Mouse (Mus musculus) testis, adult 2 months (tissue): ENCODE measurements around the gene Fbxo31. TPM values are rescaled to one million over a fixed set of nuclear protein-coding genes. Genes with fewer than 3 reads are reported as not detected.

Experiments
- H3K27ac ChIP-seq: fragments of 200-500 bp; 2 replicates; pipeline ENCODE4 v1.5.1; 2012; ENCODE audit warnings: low read depth, low read length; ENCODE audit not compliant: control insufficient read depth, insufficient read depth
- H3K27me3 ChIP-seq: fragments of 200-500 bp; 2 replicates; pipeline ENCODE4 v1.6.1; 2012; ENCODE audit warnings: mild to moderate bottlenecking, low read length, moderate library complexity; ENCODE audit not compliant: control insufficient read depth, insufficient read depth
- H3K36me3 ChIP-seq: fragments of 200-500 bp; 2 replicates; pipeline ENCODE4 v1.6.1; 2012; ENCODE audit warnings: mild to moderate bottlenecking, low read length; ENCODE audit not compliant: control insufficient read depth, insufficient read depth
- H3K4me1 ChIP-seq: fragments of 200-500 bp; 2 replicates; pipeline ENCODE4 v1.6.1; 2012; ENCODE audit warnings: low read length; ENCODE audit not compliant: control insufficient read depth, insufficient read depth
- H3K4me3 ChIP-seq: fragments of 200-500 bp; 2 replicates; pipeline ENCODE4 v1.5.1; 2012; ENCODE audit warnings: low read depth, mild to moderate bottlenecking, low read length, moderate library complexity, mixed read lengths; ENCODE audit not compliant: control insufficient read depth
- CTCF ChIP-seq: fragments of 200-500 bp; IDR thresholded peaks from 2 replicates; pipeline ENCODE4 v1.5.1; 2012; ENCODE audit warnings: low read depth, mild to moderate bottlenecking, inconsistent platforms, low read length, moderate library complexity; ENCODE audit not compliant: control insufficient read depth, insufficient read depth, insufficient replicate concordance
- POLR2A ChIP-seq: fragments of 200-500 bp; IDR thresholded peaks from 2 replicates; pipeline ENCODE4 v1.6.1; 2012; ENCODE audit warnings: low read depth, mild to moderate bottlenecking, inconsistent platforms, low read length, moderate library complexity; ENCODE audit not compliant: control insufficient read depth
- polyA plus RNA-seq: library from polyadenylated mRNA; depleted of rRNA; stranded (reverse); fragments of >200 nt; gene quantifications from 2 replicates; pipeline ENCODE4 v1.2.3, GENCODE M21; 2012

Fbxo31 gene
- polyA plus RNA-seq, 1 experiment = 6.8 TPM

GRCm38 (mm10) chr8:121588750-121589149, 10.1 kb upstream of the Fbxo31 start:
- TF ChIP-seq POLR2A (no peak), CTCF (no peak)
- Histone ChIP-seq H3K4me3 (no peak overlapping the region), H3K27ac (0 out of 2 replicates have a peak overlapping the region, but pooled peaks have one; percentile 54), H3K4me1 (peaks cover 29% of the 10 kb centered on the region), H3K36me3 (no peaks in the 10 kb centered on the region), H3K27me3 (no peaks in the 10 kb centered on the region)

- Histone ChIP-seq H3K27ac (peak overlapping the region; percentile 72), H3K27me3 (no peaks in the 10 kb centered on the region), H3K4me1 (peaks cover 16% of the 10 kb centered on the region), H3K4me3 (peak overlapping the region; percentile 95), H3K36me3 (no peaks in the 10 kb centered on the region)
- TF ChIP-seq POLR2A (peak; percentile 75), CTCF (no peak)
These were observed 6.7 kb upstream of the Fbxo31 start for GRCm38 (mm10) chr8:121585159-121585825.

GRCm38 (mm10) chr8:121584730-121585129, 6.1 kb upstream of the Fbxo31 start:
- TF ChIP-seq CTCF = no peak
- TF ChIP-seq POLR2A = no peak
- H3K36me3 ChIP-seq = no peaks in the 10 kb centered on the region
- peaks cover 15% of the 10 kb centered on the region for H3K4me1 ChIP-seq
- no peak overlapping the region; the same call in 1 of the 2 replicates for H3K27ac ChIP-seq
- peak overlapping the region; percentile 95 for H3K4me3 ChIP-seq
- H3K27me3 ChIP-seq = no peaks in the 10 kb centered on the region

- Histone ChIP-seq H3K36me3 (no peaks in the 10 kb centered on the region), H3K27ac (no peak overlapping the region), H3K4me1 (peaks cover 14% of the 10 kb centered on the region), H3K4me3 (no peak overlapping the region), H3K27me3 (no peaks in the 10 kb centered on the region)
- TF ChIP-seq CTCF (no peak), POLR2A (no peak)
These were observed 5.0 kb upstream of the Fbxo31 start for GRCm38 (mm10) chr8:121583653-121584052.

GRCm38 (mm10) chr8:121580465-121580864, 1.9 kb upstream of the Fbxo31 start:
- TF ChIP-seq CTCF = no peak
- TF ChIP-seq POLR2A = no peak
- Histone ChIP-seq H3K4me3 (no peak overlapping the region), H3K27ac (no peak overlapping the region), H3K27me3 (no peaks in the 10 kb centered on the region), H3K4me1 (peaks cover 18% of the 10 kb centered on the region), H3K36me3 (no peaks in the 10 kb centered on the region)

- H3K4me1 ChIP-seq = peaks cover 14% of the 10 kb centered on the region
- H3K4me3 ChIP-seq = peak overlapping the region; percentile 98
- no peaks in the 10 kb centered on the region for H3K27me3 ChIP-seq
- no peaks in the 10 kb centered on the region for H3K36me3 ChIP-seq
- peak overlapping the region; percentile 60 for H3K27ac ChIP-seq
- TF ChIP-seq POLR2A = no peak; the same call in 1 of the 2 replicates
- no peak for TF ChIP-seq CTCF
These were observed 593 bp downstream of the Fbxo31 start for GRCm38 (mm10) chr8:121577751-121578675.

- H3K27me3 ChIP-seq = no peaks in the 10 kb centered on the region
- no peak for TF ChIP-seq POLR2A
- no peak for TF ChIP-seq CTCF
- H3K4me3 ChIP-seq = no peak overlapping the region
These were observed 2.9 kb downstream of the Fbxo31 start for GRCm38 (mm10) chr8:121575661-121576060.

More at GRCm38 (mm10) chr8:121575661-121576060, 2.9 kb downstream of the Fbxo31 start:
- Histone ChIP-seq H3K36me3 (no peaks in the 10 kb centered on the region), H3K27ac (no peak overlapping the region), H3K4me1 (peaks cover 14% of the 10 kb centered on the region)
